16 mouse cellular contexts compared by ENCODE assay signal in genomic region chr4:119098216-119099210, GRCm38 (mm10). TPM values are rescaled to one million over a fixed set of nuclear protein-coding genes. Genes with fewer than 3 reads are reported as not detected.
A peak's percentile ranks its signal among the peaks of the same experiment; 100 is the strongest.
DNase-seq lines count a peak whose midpoint lies in the region; ATAC-seq lines count a peak whose summit lies in the region.
"Had no signal": no experiment of that assay in that cellular context is flagged by ENCODE, and none has a peak within 500 bp of the region (broad histone marks: within the 10 kb centered on the region; RNA-seq: fewer than 3 reads in every experiment).

No protein-coding gene starts in this region.

- 69% methylated on average over 8 of the region's 8 CpGs for WGBS in midbrain, embryonic 10.5 days
- WGBS in midbrain, embryonic 11.5 days: 69% methylated on average over 8 of the region's 8 CpGs

- no peaks in the 10 kb centered on the region for H3K9me3 ChIP-seq in midbrain, embryonic 10.5 days (replicated peaks)
- no peaks in the 10 kb centered on the region for H3K9me3 ChIP-seq in midbrain, embryonic 11.5 days (ENCODE audit: control insufficient read depth, low read length)
- H3K9me3 ChIP-seq: embryonic facial prominence, embryonic 13.5 days; heart, embryonic 13.5 days; kidney, embryonic 15.5 days; lung, embryonic 15.5 days had no signal

- H3K4me1 ChIP-seq in midbrain, embryonic 10.5 days: peaks cover 19% of the 10 kb centered on the region
- no peaks in the 10 kb centered on the region for H3K4me1 ChIP-seq in midbrain, embryonic 11.5 days (ENCODE audit: control insufficient read depth, insufficient read depth, low read length)
- peaks cover 19% of the 10 kb centered on the region for H3K4me1 ChIP-seq in brown adipose tissue, adult 24 weeks (ENCODE audit: control insufficient read depth, insufficient read depth, insufficient read length, low read length)
- H3K4me1 ChIP-seq: lung, embryonic 15.5 days had no signal

- DNase-seq in frontal cortex, postnatal 10 days (ENCODE audit: low spot score in 2 of 2): no peak
- DNase-seq in midbrain, embryonic 10.5 days (ENCODE audit: low spot score): no peak
- DNase-seq in midbrain, embryonic 11.5 days (ENCODE audit: low spot score, missing footprints): no peak
- DNase-seq in telencephalon, adult 2 months (ENCODE audit: low read depth, low spot score): peak; percentile 85
- DNase-seq in embryo, embryonic 10.5 days (ENCODE audit: low spot score): no peak
- DNase-seq: cerebellum, postnatal 14 days; gastrocnemius, postnatal 36 days; thymus, adult 2 months had no signal

- 0 out of 2 replicates have a peak overlapping the region, but pooled peaks have one; percentile 2 for H3K27ac ChIP-seq in midbrain, embryonic 10.5 days (replicated peaks)
- H3K27ac ChIP-seq in midbrain, embryonic 11.5 days (ENCODE audit: low read depth, low read length): no peak overlapping the region
- peak overlapping the region; percentile 46; the same call in 1 of the 2 replicates for H3K27ac ChIP-seq in brown adipose tissue, adult 24 weeks (replicated peaks; ENCODE audit: low read depth, low read length)
- H3K27ac ChIP-seq: embryonic facial prominence, embryonic 13.5 days; heart, embryonic 13.5 days; kidney, embryonic 15.5 days; lung, embryonic 15.5 days had no signal

- no peaks in the 10 kb centered on the region for H3K27me3 ChIP-seq in midbrain, embryonic 10.5 days (ENCODE audit: low read depth, poor library complexity, severe bottlenecking)
- H3K27me3 ChIP-seq in midbrain, embryonic 11.5 days (ENCODE audit: control insufficient read depth, insufficient read depth, low read length): no peaks in the 10 kb centered on the region
- H3K27me3 ChIP-seq: CH12.LX; embryonic facial prominence, embryonic 13.5 days; kidney, embryonic 15.5 days; lung, embryonic 15.5 days had no signal

- H3K4me2 ChIP-seq in midbrain, embryonic 11.5 days: no peak overlapping the region
- H3K4me2 ChIP-seq: embryonic facial prominence, embryonic 13.5 days; heart, embryonic 13.5 days; kidney, embryonic 15.5 days; lung, embryonic 15.5 days had no signal

- no peaks in the 10 kb centered on the region for H3K36me3 ChIP-seq in midbrain, embryonic 10.5 days
- no peaks in the 10 kb centered on the region for H3K36me3 ChIP-seq in midbrain, embryonic 11.5 days (ENCODE audit: control insufficient read depth, insufficient read depth, low read length)
- H3K36me3 ChIP-seq: embryonic facial prominence, embryonic 13.5 days; heart, embryonic 13.5 days; kidney, embryonic 15.5 days; lung, embryonic 15.5 days had no signal

- H3K9ac ChIP-seq in midbrain, embryonic 11.5 days (ENCODE audit: low read length): no peak overlapping the region
- H3K9ac ChIP-seq: embryonic facial prominence, embryonic 13.5 days; heart, embryonic 13.5 days; kidney, embryonic 15.5 days; lung, embryonic 15.5 days had no signal

- no peak overlapping the region for H3K4me3 ChIP-seq in midbrain, embryonic 10.5 days
- H3K4me3 ChIP-seq in midbrain, embryonic 11.5 days (ENCODE audit: low read depth, low read length): no peak overlapping the region
- no peak overlapping the region for H3K4me3 ChIP-seq in brown adipose tissue, adult 24 weeks (ENCODE audit: insufficient read depth, low read depth, low read length)
- H3K4me3 ChIP-seq: embryonic facial prominence, embryonic 13.5 days; heart, embryonic 13.5 days; kidney, embryonic 15.5 days; lung, embryonic 15.5 days had no signal

- peak; percentile 83 for ATAC-seq in frontal cortex, adult (ENCODE audit: low TSS enrichment)
- ATAC-seq in midbrain, embryonic 11.5 days (ENCODE audit: low FRiP score): no peak
- ATAC-seq: midbrain, embryonic 16.5 days had no signal

RNA-seq across cellular contexts. Expression of gene Slc2a1, which starts 10.0 kb away (rescaled TPM):
- 212 and 273 TPM in 2 replicates for polyA plus RNA-seq in midbrain, embryonic 10.5 days (2016; fragmentation: Nextera tagmentation; extraction: Ambion mirVana)
- polyA plus RNA-seq in midbrain, embryonic 11.5 days (2014; fragmentation: Nextera tagmentation; extraction: Ambion mirVana): 152 and 158 TPM in 2 replicates
- polyA plus RNA-seq in brown adipose tissue, adult 24 weeks (2012; ENCODE audit: insufficient read depth, insufficient read length, missing spikeins): 2.8 and 7.4 TPM in 2 replicates

Comparison
In these comparisons a context has a peak if more than half of its experiments do, and no peak if none do; other contexts are left out.
1. RNA of gene Slc2a1, which starts 10.0 kb away (polyA plus RNA-seq): 212 to 273 TPM in midbrain, embryonic 10.5 days and 152 to 158 TPM in midbrain, embryonic 11.5 days; 2.8 to 7.4 TPM in brown adipose tissue, adult 24 weeks; every median in the first group is over 10 times any median in the second.